Mouse (Mus musculus) spleen, adult 2 months (tissue): ENCODE measurements around the gene Tmem28.

Experiments
- CTCF ChIP-seq: fragments of 200-500 bp; IDR thresholded peaks from 2 replicates; pipeline ENCODE4 v1.5.1; 2011; ENCODE audit warnings: mild to moderate bottlenecking, inconsistent platforms; ENCODE audit not compliant: insufficient read depth, insufficient read length, insufficient replicate concordance; ENCODE audit errors: extremely low read depth
- POLR2A ChIP-seq: fragments of 200-500 bp; IDR thresholded peaks from 2 replicates; pipeline ENCODE4 v1.6.1; 2011; ENCODE audit warnings: low read depth, low read length, inconsistent platforms

DNA sequence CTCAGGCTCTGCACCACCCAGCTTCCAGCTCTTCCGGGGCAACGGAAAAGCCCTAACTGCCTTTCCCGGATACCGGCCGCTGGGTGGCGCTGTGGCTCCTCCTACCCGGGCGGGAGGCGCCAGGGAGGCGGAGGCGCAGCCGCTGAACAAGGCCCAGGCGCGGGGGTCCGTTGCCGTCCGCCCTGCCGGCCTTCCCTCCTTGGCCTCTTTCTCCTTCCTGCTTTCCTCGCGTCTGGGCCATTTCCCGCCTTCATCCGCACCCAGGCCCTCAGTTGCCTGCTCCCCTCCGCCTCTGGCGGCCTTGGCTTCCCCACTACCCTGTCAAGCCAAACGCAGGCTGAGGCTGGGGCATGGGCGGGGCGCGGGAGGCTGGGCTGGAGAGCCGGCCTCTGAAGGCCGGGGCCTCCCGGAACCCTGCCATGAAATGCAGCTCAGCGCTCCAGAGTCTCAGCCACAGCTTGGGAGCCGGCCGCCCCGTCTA lies 32.5 kb downstream of the Tmem28 start:
- TF ChIP-seq CTCF (peak; percentile 23; the same call in 1 of the 2 replicates), POLR2A (no peak)
